Mouse (Mus musculus): ENCODE measurements around the gene Elk4. TPM values are rescaled to one million over a fixed set of nuclear protein-coding genes. Genes with fewer than 3 reads are reported as not detected.
A peak's percentile ranks its signal among the peaks of the same experiment; 100 is the strongest.

Gene Elk4
- polyA plus RNA-seq, 1 experiment, result 39.9 TPM

- Histone ChIP-seq H3K4me1 (ENCODE audit: control insufficient read depth, insufficient read depth, low read length) (peaks cover 26% of the 10 kb centered on the region), H3K4me3 (replicated peaks; ENCODE audit: extremely low read depth, low read depth, low read length) (peak overlapping the region; percentile 100)
- DNase-seq, result no peak
- WGBS, result 18% methylated on average over 8 of the region's 8 CpGs
- TF ChIP-seq CTCF (IDR thresholded peaks at IDR 0.05; ENCODE audit: insufficient read depth, low read length) (no peak), POLR2A (IDR thresholded peaks at IDR 0.05; ENCODE audit: borderline replicate concordance, extremely low read depth, low read depth, low read length) (no peak)
Observed at GRCm38 (mm10) chr1:132008881-132009644, 1.7 kb downstream of the Elk4 start.

GRCm38 (mm10) chr1:132010632-132011501 lies 3.5 kb downstream of the Elk4 start:
- Histone ChIP-seq H3K4me3 (replicated peaks; ENCODE audit: extremely low read depth, low read depth, low read length) (no peak overlapping the region), H3K4me1 (ENCODE audit: control insufficient read depth, insufficient read depth, low read length) (peaks cover 26% of the 10 kb centered on the region)
- TF ChIP-seq POLR2A (IDR thresholded peaks at IDR 0.05; ENCODE audit: borderline replicate concordance, extremely low read depth, low read depth, low read length), result no peak
- no peak for TF ChIP-seq CTCF (IDR thresholded peaks at IDR 0.05; ENCODE audit: insufficient read depth, low read length)
- WGBS, result 45% methylated on average over 17 of the region's 17 CpGs
- no peak for DNase-seq

GRCm38 (mm10) chr1:132011785-132012184 lies 4.4 kb downstream of the Elk4 start:
- TF ChIP-seq CTCF (IDR thresholded peaks at IDR 0.05; ENCODE audit: insufficient read depth, low read length), result no peak
- TF ChIP-seq POLR2A (IDR thresholded peaks at IDR 0.05; ENCODE audit: borderline replicate concordance, extremely low read depth, low read depth, low read length), result no peak
- DNase-seq, result no peak
- Histone ChIP-seq H3K4me1 (ENCODE audit: control insufficient read depth, insufficient read depth, low read length) (peaks cover 23% of the 10 kb centered on the region), H3K4me3 (replicated peaks; ENCODE audit: extremely low read depth, low read depth, low read length) (no peak overlapping the region)
- 44% methylated on average over 2 of the region's 2 CpGs for WGBS

- TF ChIP-seq POLR2A (IDR thresholded peaks at IDR 0.05; ENCODE audit: borderline replicate concordance, extremely low read depth, low read depth, low read length), result no peak
- no peak for TF ChIP-seq CTCF (IDR thresholded peaks at IDR 0.05; ENCODE audit: insufficient read depth, low read length)
- no peak for DNase-seq
- Histone ChIP-seq H3K4me1 (ENCODE audit: control insufficient read depth, insufficient read depth, low read length) (peaks cover 21% of the 10 kb centered on the region), H3K4me3 (replicated peaks; ENCODE audit: extremely low read depth, low read depth, low read length) (no peak overlapping the region)
- 65% methylated on average over 8 of the region's 8 CpGs for WGBS
Observed at GRCm38 (mm10) chr1:132012861-132013260, 5.5 kb downstream of the Elk4 start.

- no peak for DNase-seq
- peaks cover 14% of the 10 kb centered on the region for H3K4me1 ChIP-seq (ENCODE audit: control insufficient read depth, insufficient read depth, low read length)
- TF ChIP-seq CTCF (IDR thresholded peaks at IDR 0.05; ENCODE audit: insufficient read depth, low read length), result no peak
- TF ChIP-seq POLR2A (IDR thresholded peaks at IDR 0.05; ENCODE audit: borderline replicate concordance, extremely low read depth, low read depth, low read length), result no peak
- H3K4me3 ChIP-seq (replicated peaks; ENCODE audit: extremely low read depth, low read depth, low read length), result no peak overlapping the region
- WGBS, result 97% methylated on average over 1 of the region's 1 CpGs
Observed at GRCm38 (mm10) chr1:132014800-132015199, 7.4 kb downstream of the Elk4 start.

- WGBS, result 87% methylated on average over 1 of the region's 1 CpGs
- Histone ChIP-seq H3K4me3 (replicated peaks; ENCODE audit: extremely low read depth, low read depth, low read length) (no peak overlapping the region), H3K4me1 (ENCODE audit: control insufficient read depth, insufficient read depth, low read length) (peaks cover 3% of the 10 kb centered on the region)
- TF ChIP-seq CTCF (IDR thresholded peaks at IDR 0.05; ENCODE audit: insufficient read depth, low read length) (no peak), POLR2A (IDR thresholded peaks at IDR 0.05; ENCODE audit: borderline replicate concordance, extremely low read depth, low read depth, low read length) (no peak)
- no peak for DNase-seq
Observed at GRCm38 (mm10) chr1:132016691-132017090, 9.3 kb downstream of the Elk4 start.

GRCm38 (mm10) chr1:132019876-132020275 lies 12.5 kb downstream of the Elk4 start:
- Histone ChIP-seq H3K4me3 (replicated peaks; ENCODE audit: extremely low read depth, low read depth, low read length) (no peak overlapping the region), H3K4me1 (ENCODE audit: control insufficient read depth, insufficient read depth, low read length) (no peaks in the 10 kb centered on the region)
- WGBS, result 84% methylated on average over 7 of the region's 7 CpGs
- DNase-seq, result no peak
- TF ChIP-seq CTCF (IDR thresholded peaks at IDR 0.05; ENCODE audit: insufficient read depth, low read length) (no peak), POLR2A (IDR thresholded peaks at IDR 0.05; ENCODE audit: borderline replicate concordance, extremely low read depth, low read depth, low read length) (no peak)

- 73% methylated on average over 3 of the region's 3 CpGs for WGBS
- no peak overlapping the region for H3K4me3 ChIP-seq (replicated peaks; ENCODE audit: extremely low read depth, low read depth, low read length)
- TF ChIP-seq CTCF (IDR thresholded peaks at IDR 0.05; ENCODE audit: insufficient read depth, low read length) (no peak), POLR2A (IDR thresholded peaks at IDR 0.05; ENCODE audit: borderline replicate concordance, extremely low read depth, low read depth, low read length) (no peak)
- no peak for DNase-seq
- no peaks in the 10 kb centered on the region for H3K4me1 ChIP-seq (ENCODE audit: control insufficient read depth, insufficient read depth, low read length)
Observed at GRCm38 (mm10) chr1:132022107-132022506, 14.7 kb downstream of the Elk4 start.

GRCm38 (mm10) chr1:132026925-132027646 lies 19.7 kb downstream of the Elk4 start:
- WGBS, result 67% methylated on average over 11 of the region's 11 CpGs
- DNase-seq, result no peak
- Histone ChIP-seq H3K4me3 (replicated peaks; ENCODE audit: extremely low read depth, low read depth, low read length) (no peak overlapping the region), H3K4me1 (ENCODE audit: control insufficient read depth, insufficient read depth, low read length) (no peaks in the 10 kb centered on the region)
- no peak for TF ChIP-seq CTCF (IDR thresholded peaks at IDR 0.05; ENCODE audit: insufficient read depth, low read length)
- TF ChIP-seq POLR2A (IDR thresholded peaks at IDR 0.05; ENCODE audit: borderline replicate concordance, extremely low read depth, low read depth, low read length), result no peak

Data from lung, adult 2 months (tissue).